Mouse (Mus musculus) cortical plate, adult 2 months (tissue): ENCODE results near the gene Pde5a. TPM values are rescaled to one million over a fixed set of nuclear protein-coding genes. Genes with fewer than 3 reads are reported as not detected.

Source experiments
- H3K27ac ChIP-seq: fragments of 200-500 bp; 2 replicates; pipeline ENCODE4 v1.5.1; 2012; ENCODE audit warnings: low read length, control low read depth, inconsistent platforms; ENCODE audit not compliant: insufficient read depth
- H3K4me1 ChIP-seq: fragments of 200-500 bp; 2 replicates; pipeline ENCODE4 v1.6.1; 2011; ENCODE audit warnings: low read length; ENCODE audit not compliant: control insufficient read depth, insufficient read depth
- H3K4me3 ChIP-seq: fragments of 200-500 bp; 2 replicates; pipeline ENCODE4 v1.5.1; 2011; ENCODE audit warnings: mild to moderate bottlenecking, low read length, control low read depth; ENCODE audit not compliant: insufficient read depth
- CTCF ChIP-seq: fragments of 200-500 bp; IDR thresholded peaks from 2 replicates; pipeline ENCODE4 v1.5.1; 2011; ENCODE audit warnings: mild to moderate bottlenecking, control low read depth, low read length; ENCODE audit not compliant: insufficient read depth; ENCODE audit errors: extremely low read depth
- POLR2A ChIP-seq: fragments of 200-500 bp; IDR thresholded peaks from 2 replicates; pipeline ENCODE4 v1.6.1; 2011; ENCODE audit warnings: mild to moderate bottlenecking, low read length, control low read depth; ENCODE audit not compliant: insufficient read depth; ENCODE audit errors: extremely low read depth
- polyA plus RNA-seq: library from polyadenylated mRNA; depleted of rRNA; stranded (reverse); fragments of >200 nt; gene quantifications from 2 replicates; pipeline ENCODE4 v1.2.3, GENCODE M21; 2012

Gene Pde5a
- polyA plus RNA-seq, 1 experiment, result 3.9 TPM

GRCm38 (mm10) chr3:122721522-122721921 is 7.2 kb upstream of the Pde5a start:
- Histone ChIP-seq H3K27ac (no peak overlapping the region), H3K4me3 (no peak overlapping the region)

GRCm38 (mm10) chr3:122729601-122729959 is 833 bp downstream of the Pde5a start:
- TF ChIP-seq CTCF, result no peak
- TF ChIP-seq POLR2A, result no peak
- peak overlapping the region; percentile 93 for H3K27ac ChIP-seq
- H3K4me1 ChIP-seq, result no peaks in the 10 kb centered on the region
- H3K4me3 ChIP-seq, result peak overlapping the region; percentile 92

More at GRCm38 (mm10) chr3:122721522-122721921, 7.2 kb upstream of the Pde5a start:
- no peak for TF ChIP-seq POLR2A
- no peak for TF ChIP-seq CTCF
- H3K4me1 ChIP-seq, result no peaks in the 10 kb centered on the region

GRCm38 (mm10) chr3:122729960-122730740 is 1.4 kb downstream of the Pde5a start:
- TF ChIP-seq CTCF (no peak), POLR2A (no peak)
- H3K27ac ChIP-seq, result peak overlapping the region; percentile 93
- H3K4me1 ChIP-seq, result no peaks in the 10 kb centered on the region
- peak overlapping the region; percentile 92 for H3K4me3 ChIP-seq

GRCm38 (mm10) chr3:122730741-122731235 is 2.0 kb downstream of the Pde5a start:
- H3K4me3 ChIP-seq, result peak overlapping the region; percentile 92
- H3K27ac ChIP-seq, result no peak overlapping the region
- TF ChIP-seq POLR2A (no peak), CTCF (no peak)

DNA sequence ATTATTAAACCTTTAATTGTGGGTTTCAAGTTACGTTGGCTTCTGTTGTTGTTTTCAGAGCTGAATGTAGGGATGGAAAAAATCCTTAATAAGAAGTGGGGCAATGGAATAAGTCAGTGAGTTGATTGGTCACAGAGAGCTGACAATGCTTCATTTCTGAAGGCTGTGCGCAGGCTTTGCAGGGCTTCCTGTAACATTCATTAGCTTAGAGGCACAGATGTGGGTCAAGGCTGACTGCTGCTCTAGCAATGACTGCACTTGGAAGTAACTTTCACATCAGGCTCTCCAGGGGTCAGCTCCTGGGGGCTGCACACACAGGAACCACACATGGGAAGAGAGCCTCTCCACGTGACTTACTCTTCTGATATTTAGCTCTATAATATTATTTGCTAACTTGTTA is 5.1 kb downstream of the Pde5a start:
- TF ChIP-seq CTCF (no peak), POLR2A (no peak)
- Histone ChIP-seq H3K4me3 (no peak overlapping the region), H3K4me1 (no peaks in the 10 kb centered on the region), H3K27ac (no peak overlapping the region)

More at GRCm38 (mm10) chr3:122730741-122731235, 2.0 kb downstream of the Pde5a start:
- no peaks in the 10 kb centered on the region for H3K4me1 ChIP-seq

GRCm38 (mm10) chr3:122734329-122734728 is 5.6 kb downstream of the Pde5a start:
- TF ChIP-seq POLR2A (no peak), CTCF (no peak)
- no peak overlapping the region for H3K27ac ChIP-seq
- no peaks in the 10 kb centered on the region for H3K4me1 ChIP-seq
- no peak overlapping the region for H3K4me3 ChIP-seq

DNA sequence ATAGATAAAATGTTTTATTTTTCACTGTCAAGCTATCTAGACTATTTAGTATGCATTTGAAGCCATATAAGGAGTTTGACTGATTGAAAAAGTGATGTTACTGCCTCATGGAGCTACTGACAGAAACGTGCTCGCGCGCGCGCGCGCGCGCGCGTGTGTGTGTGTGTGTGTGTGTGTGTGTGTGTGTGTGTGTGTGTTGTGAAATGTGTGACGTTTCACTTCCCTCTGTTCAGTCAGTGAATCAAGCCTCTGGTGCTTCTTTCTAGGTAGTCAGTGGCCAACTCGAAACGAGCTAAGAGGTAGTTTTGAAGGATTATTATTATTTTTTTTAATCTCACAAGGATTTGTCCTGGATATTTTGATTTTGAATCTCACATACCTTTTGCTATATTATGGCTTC is 10.7 kb downstream of the Pde5a start:
- H3K4me1 ChIP-seq, result no peaks in the 10 kb centered on the region
- no peak overlapping the region for H3K27ac ChIP-seq
- no peak for TF ChIP-seq CTCF
- no peak for TF ChIP-seq POLR2A
- no peak overlapping the region for H3K4me3 ChIP-seq

GRCm38 (mm10) chr3:122744265-122744664 is 15.5 kb downstream of the Pde5a start:
- Histone ChIP-seq H3K27ac (no peak overlapping the region), H3K4me3 (no peak overlapping the region), H3K4me1 (no peaks in the 10 kb centered on the region)
- no peak for TF ChIP-seq CTCF
- no peak for TF ChIP-seq POLR2A

DNA sequence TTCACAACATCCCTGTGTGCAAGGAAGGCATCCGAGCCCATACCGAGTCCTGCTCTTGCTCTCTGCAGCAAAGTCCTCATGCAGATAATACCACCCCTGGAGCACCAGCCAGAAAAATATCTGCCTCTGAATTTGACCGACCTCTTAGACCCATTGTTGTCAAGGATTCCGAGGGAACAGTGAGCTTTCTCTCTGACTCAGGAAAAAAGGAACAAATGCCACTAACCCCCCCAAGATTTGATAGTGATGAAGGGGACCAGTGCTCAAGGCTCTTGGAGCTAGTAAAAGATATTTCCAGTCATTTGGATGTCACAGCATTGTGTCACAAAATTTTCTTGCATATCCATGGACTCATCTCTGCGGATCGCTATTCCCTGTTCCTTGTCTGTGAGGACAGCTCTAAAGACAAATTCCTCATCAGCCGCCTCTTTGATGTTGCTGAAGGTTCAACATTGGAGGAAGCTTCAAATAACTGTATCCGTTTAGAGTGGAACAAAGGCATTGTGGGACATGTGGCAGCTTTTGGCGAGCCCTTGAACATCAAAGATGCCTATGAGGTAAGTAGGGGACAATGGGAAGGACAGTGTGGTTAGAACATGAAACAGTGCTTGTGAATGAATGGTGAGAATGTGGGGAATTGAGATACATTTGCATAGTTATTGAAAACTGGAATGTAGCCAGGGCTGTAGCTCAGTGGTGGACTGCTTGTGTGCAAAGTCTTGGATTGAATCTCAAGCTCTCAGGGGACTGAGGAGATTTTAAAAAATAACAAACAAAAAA is 19.4 kb downstream of the Pde5a start:
- Histone ChIP-seq H3K27ac (no peak overlapping the region), H3K4me1 (no peaks in the 10 kb centered on the region), H3K4me3 (no peak overlapping the region)
- TF ChIP-seq CTCF, result no peak
- TF ChIP-seq POLR2A, result no peak
